Mouse (Mus musculus) thymus, postnatal 10 days (tissue): ENCODE results near the gene Tekt2.

Source experiments
- DNase-seq, 2 experiments: peaks; one replicate each; pipeline ENCODE4 v3.0.0; 2021; ENCODE audit warnings: low spot score in 2 of 2

Tekt2 gene

GRCm38 (mm10) chr4:126275081-126275480, 50.4 kb downstream of the Tekt2 start:
- DNase-seq: no peak

GRCm38 (mm10) chr4:126273753-126274152, 51.7 kb downstream of the Tekt2 start:
- DNase-seq: no peak
